Mouse (Mus musculus) ES-Bruce4 (cell line): Measurements from ENCODE around the gene Matk. TPM values are rescaled to one million over a fixed set of nuclear protein-coding genes. Genes with fewer than 3 reads are reported as not detected.

Experiments used
- H3K27ac ChIP-seq: 2 replicates; pipeline ENCODE4 v1.5.1; 2012; ENCODE audit warnings: low read length, inconsistent platforms; ENCODE audit not compliant: insufficient read depth
- H3K27me3 ChIP-seq: 2 replicates; pipeline ENCODE4 v1.6.1; 2012; ENCODE audit warnings: mild to moderate bottlenecking, low read length, inconsistent platforms; ENCODE audit not compliant: control insufficient read depth, poor library complexity, insufficient read depth, severe bottlenecking
- H3K36me3 ChIP-seq: 2 replicates; pipeline ENCODE4 v1.6.1; 2012; ENCODE audit warnings: inconsistent platforms, mild to moderate bottlenecking, low read length, moderate library complexity; ENCODE audit not compliant: control insufficient read depth, poor library complexity, insufficient read depth, severe bottlenecking
- H3K4me1 ChIP-seq: one replicate; pipeline ENCODE4 v1.8.1; 2011; ENCODE audit warnings: low read length; ENCODE audit not compliant: control insufficient read depth, insufficient read depth
- H3K4me3 ChIP-seq: 2 replicates; pipeline ENCODE4 v1.5.1; 2011; ENCODE audit warnings: low read depth, mild to moderate bottlenecking, low read length
- H3K9ac ChIP-seq: 2 replicates; pipeline ENCODE4 v1.6.1; 2012; ENCODE audit warnings: low read depth, mild to moderate bottlenecking, inconsistent platforms; ENCODE audit not compliant: poor library complexity, severe bottlenecking
- H3K9me3 ChIP-seq: replicated peaks from 2 replicates; pipeline ENCODE4 v1.6.1; 2012; ENCODE audit warnings: mild to moderate bottlenecking, low read length, inconsistent platforms; ENCODE audit not compliant: control insufficient read depth, poor library complexity, insufficient read depth, severe bottlenecking
- CTCF ChIP-seq: IDR thresholded peaks from one replicate; pipeline ENCODE4 v1.8.1; 2011; ENCODE audit warnings: low read depth, low read length
- EP300 ChIP-seq: IDR thresholded peaks from 2 replicates; pipeline ENCODE4 v1.6.1; 2011; ENCODE audit warnings: low read depth, low read length; ENCODE audit not compliant: insufficient read depth
- POLR2A ChIP-seq: IDR thresholded peaks from one replicate; pipeline ENCODE4 v1.8.1; 2011; ENCODE audit warnings: low read length; ENCODE audit not compliant: insufficient read depth
- polyA plus RNA-seq: library from polyadenylated mRNA; stranded (reverse); fragments of >200 nt; gene quantifications from 2 replicates; pipeline ENCODE4 v1.2.4, GENCODE M21; 2011; ENCODE audit warnings: low read depth; ENCODE audit not compliant: missing spikeins, insufficient read depth, insufficient read length

Gene Matk
- polyA plus RNA-seq: 1.1 and 1.2 TPM in 2 replicates

DNA sequence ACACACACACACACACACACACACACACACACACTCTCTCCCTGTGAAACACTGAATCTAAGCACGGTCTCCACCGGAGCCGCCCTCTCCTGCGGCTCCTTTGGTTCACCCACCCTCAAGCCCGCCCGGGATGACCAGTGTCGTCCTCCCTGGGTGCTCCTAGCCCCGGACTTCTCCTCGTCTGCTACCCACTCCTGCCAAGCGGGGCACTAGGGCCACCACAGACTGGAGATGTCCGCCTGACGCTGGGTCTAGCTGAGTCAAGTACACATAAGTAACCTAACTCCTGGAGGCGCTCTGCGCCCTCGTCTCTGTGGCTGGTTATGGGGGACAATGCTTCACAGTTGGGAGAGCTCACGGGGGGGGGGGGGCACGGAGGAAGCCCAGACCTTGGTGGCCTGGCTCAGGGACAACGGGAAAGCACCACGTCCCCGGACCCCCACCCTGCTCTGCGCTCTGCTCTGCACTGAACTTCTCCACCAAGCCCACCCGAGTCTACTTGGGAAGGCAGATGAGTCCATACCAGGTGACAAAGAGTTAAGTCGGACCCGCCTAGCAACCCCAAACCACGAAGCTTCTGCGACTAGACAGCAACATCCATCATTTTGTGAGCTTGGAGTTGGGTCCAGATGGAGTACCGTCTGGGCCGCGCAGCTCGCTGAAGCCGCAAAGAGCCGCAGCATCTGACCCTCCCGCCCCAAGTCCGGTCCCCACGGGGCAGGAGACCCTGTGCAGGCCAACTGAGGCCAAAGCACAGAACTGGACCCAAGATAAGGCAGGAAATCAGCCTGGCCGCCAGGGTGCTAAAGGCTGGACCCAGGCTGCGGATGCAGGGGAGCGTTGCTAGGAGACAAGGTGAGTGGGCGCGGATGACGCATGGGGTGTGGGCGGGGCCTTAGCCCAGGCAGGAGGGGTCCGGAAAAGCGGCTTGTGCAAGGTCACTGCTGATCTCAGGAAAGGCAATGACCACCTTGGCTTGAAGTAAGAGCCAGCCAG, at the start of gene Matk:
TSS of gene Matk (plus strand) at position 512 of the 996 bp plus-strand sequence.
- no peaks in the 10 kb centered on the region for H3K9me3 ChIP-seq
- H3K9ac ChIP-seq: no peak within 1 kb of the TSS
- H3K36me3 ChIP-seq: no peaks in the 10 kb centered on the region
- H3K27me3 ChIP-seq: no peaks in the 10 kb centered on the region
- no peak within 1 kb of the TSS for H3K27ac ChIP-seq
- H3K4me3 ChIP-seq: peak within 1 kb of the TSS; percentile 19; the same call in 1 of the 2 replicates
- H3K4me1 ChIP-seq: peaks cover 4% of the 10 kb centered on the region
- no peak for TF ChIP-seq EP300
- no peak for TF ChIP-seq POLR2A
- no peak for TF ChIP-seq CTCF

GRCm38 (mm10) chr10:81202978-81203720, 49.6 kb upstream of the Matk start:
- H3K9ac ChIP-seq: no peak overlapping the region
- TF ChIP-seq EP300: no peak
- peak; percentile 47 for TF ChIP-seq CTCF
- TF ChIP-seq POLR2A: no peak
- no peaks in the 10 kb centered on the region for H3K27me3 ChIP-seq
- no peaks in the 10 kb centered on the region for H3K4me1 ChIP-seq
- no peak overlapping the region for H3K27ac ChIP-seq
- H3K9me3 ChIP-seq: no peaks in the 10 kb centered on the region
- no peaks in the 10 kb centered on the region for H3K36me3 ChIP-seq
- H3K4me3 ChIP-seq: no peak overlapping the region

- TF ChIP-seq EP300 (no peak), POLR2A (no peak), CTCF (no peak)
- no peaks in the 10 kb centered on the region for H3K4me1 ChIP-seq
These were observed 48.6 kb upstream of the Matk start for GRCm38 (mm10) chr10:81204137-81204536.

GRCm38 (mm10) chr10:81210154-81210553, 42.6 kb upstream of the Matk start:
- Histone ChIP-seq H3K27ac (no peak overlapping the region), H3K9me3 (no peaks in the 10 kb centered on the region), H3K36me3 (no peaks in the 10 kb centered on the region), H3K4me1 (no peaks in the 10 kb centered on the region), H3K9ac (no peak overlapping the region), H3K27me3 (no peaks in the 10 kb centered on the region), H3K4me3 (no peak overlapping the region)
- TF ChIP-seq EP300 (no peak), CTCF (peak; percentile 45)

More at GRCm38 (mm10) chr10:81204137-81204536, 48.6 kb upstream of the Matk start:
- H3K9me3 ChIP-seq: no peaks in the 10 kb centered on the region
- no peak overlapping the region for H3K4me3 ChIP-seq
- no peak overlapping the region for H3K9ac ChIP-seq
- H3K27ac ChIP-seq: no peak overlapping the region
- no peaks in the 10 kb centered on the region for H3K36me3 ChIP-seq
- no peaks in the 10 kb centered on the region for H3K27me3 ChIP-seq

- Histone ChIP-seq H3K27ac (no peak overlapping the region), H3K9me3 (no peaks in the 10 kb centered on the region), H3K9ac (no peak overlapping the region), H3K4me1 (peaks cover 2% of the 10 kb centered on the region), H3K4me3 (no peak overlapping the region), H3K36me3 (no peaks in the 10 kb centered on the region), H3K27me3 (no peaks in the 10 kb centered on the region)
- no peak for TF ChIP-seq EP300
- TF ChIP-seq CTCF: no peak
- TF ChIP-seq POLR2A: no peak
These were observed 36.5 kb upstream of the Matk start for GRCm38 (mm10) chr10:81216260-81216659.
